Mouse (Mus musculus): ENCODE data around the gene Orai2. TPM values are rescaled to one million over a fixed set of nuclear protein-coding genes. Genes with fewer than 3 reads are reported as not detected.

Gene Orai2
- total and polyA plus RNA-seq, 2 experiments, result 1.1 to 1.4 TPM

GRCm38 (mm10) chr5:136146936-136147335 lies 23.6 kb downstream of the Orai2 start:
- H3K4me3 ChIP-seq (ENCODE audit: insufficient read depth, low read depth, low read length), result no peak overlapping the region
- no peak for DNase-seq (ENCODE audit: extremely low read depth, low read depth, low spot score)
- 100% methylated on average over 1 of the region's 1 CpGs for WGBS
- no peaks in the 10 kb centered on the region for H3K27me3 ChIP-seq (ENCODE audit: control insufficient read depth, insufficient read depth, low read length)
- no peak for TF ChIP-seq POLR2A (IDR thresholded peaks at IDR 0.05; ENCODE audit: extremely low read depth, insufficient read depth, low read length)
- no peak for TF ChIP-seq CTCF (IDR thresholded peaks at IDR 0.05; ENCODE audit: low read depth, low read length)
- no peak overlapping the region for H3K9ac ChIP-seq (ENCODE audit: low read depth, low read length)
- no peaks in the 10 kb centered on the region for H3K79me2 ChIP-seq (ENCODE audit: control insufficient read depth, insufficient read depth, low read length)
- H3K36me3 ChIP-seq (ENCODE audit: control insufficient read depth, insufficient read depth, low read length), result no peaks in the 10 kb centered on the region
- H3K27ac ChIP-seq (replicated peaks; ENCODE audit: insufficient read depth, low read depth, low read length), result no peak overlapping the region
- H3K4me1 ChIP-seq (ENCODE audit: control insufficient read depth, insufficient read depth, low read length), result no peaks in the 10 kb centered on the region

- H3K36me3 ChIP-seq (ENCODE audit: control insufficient read depth, insufficient read depth, low read length), result peaks cover 5% of the 10 kb centered on the region; the same call in 1 of the 2 replicates
- H3K4me3 ChIP-seq (ENCODE audit: insufficient read depth, low read depth, low read length), result no peak overlapping the region
- H3K27me3 ChIP-seq (ENCODE audit: control insufficient read depth, insufficient read depth, low read length), result no peaks in the 10 kb centered on the region
- WGBS, result 68% methylated on average over 12 of the region's 12 CpGs
- no peaks in the 10 kb centered on the region for H3K4me1 ChIP-seq (ENCODE audit: control insufficient read depth, insufficient read depth, low read length)
- no peaks in the 10 kb centered on the region for H3K79me2 ChIP-seq (ENCODE audit: control insufficient read depth, insufficient read depth, low read length)
- H3K27ac ChIP-seq (replicated peaks; ENCODE audit: insufficient read depth, low read depth, low read length), result no peak overlapping the region
- DNase-seq (ENCODE audit: extremely low read depth, low read depth, low spot score), result no peak
- TF ChIP-seq POLR2A (IDR thresholded peaks at IDR 0.05; ENCODE audit: extremely low read depth, insufficient read depth, low read length) (no peak), CTCF (IDR thresholded peaks at IDR 0.05; ENCODE audit: low read depth, low read length) (no peak)
- no peak overlapping the region for H3K9ac ChIP-seq (ENCODE audit: low read depth, low read length)
These were observed 25.7 kb downstream of the Orai2 start for GRCm38 (mm10) chr5:136144606-136145430.

- Histone ChIP-seq H3K27ac (replicated peaks; ENCODE audit: insufficient read depth, low read depth, low read length) (no peak overlapping the region), H3K9ac (ENCODE audit: low read depth, low read length) (no peak overlapping the region), H3K4me1 (ENCODE audit: control insufficient read depth, insufficient read depth, low read length) (no peaks in the 10 kb centered on the region), H3K79me2 (ENCODE audit: control insufficient read depth, insufficient read depth, low read length) (no peaks in the 10 kb centered on the region), H3K36me3 (ENCODE audit: control insufficient read depth, insufficient read depth, low read length) (peaks cover 5% of the 10 kb centered on the region; the same call in 1 of the 2 replicates), H3K27me3 (ENCODE audit: control insufficient read depth, insufficient read depth, low read length) (no peaks in the 10 kb centered on the region), H3K4me3 (ENCODE audit: insufficient read depth, low read depth, low read length) (no peak overlapping the region)
- WGBS, result 92% methylated on average over 6 of the region's 6 CpGs
- DNase-seq (ENCODE audit: extremely low read depth, low read depth, low spot score), result no peak
- TF ChIP-seq POLR2A (IDR thresholded peaks at IDR 0.05; ENCODE audit: extremely low read depth, insufficient read depth, low read length) (no peak), CTCF (IDR thresholded peaks at IDR 0.05; ENCODE audit: low read depth, low read length) (peak; percentile 50; the same call in 1 of the 2 replicates)
These were observed 27.3 kb downstream of the Orai2 start for GRCm38 (mm10) chr5:136143161-136143755.

GRCm38 (mm10) chr5:136142746-136143145 lies 27.8 kb downstream of the Orai2 start:
- WGBS, result 86% methylated on average over 5 of the region's 5 CpGs
- H3K4me3 ChIP-seq (ENCODE audit: insufficient read depth, low read depth, low read length), result no peak overlapping the region

GRCm38 (mm10) chr5:136140057-136140482 lies 30.4 kb downstream of the Orai2 start:
- Histone ChIP-seq H3K36me3 (ENCODE audit: control insufficient read depth, insufficient read depth, low read length) (peaks cover 5% of the 10 kb centered on the region; the same call in 1 of the 2 replicates), H3K4me1 (ENCODE audit: control insufficient read depth, insufficient read depth, low read length) (peaks cover 3% of the 10 kb centered on the region; the same call in 1 of the 2 replicates), H3K9ac (ENCODE audit: low read depth, low read length) (no peak overlapping the region), H3K4me3 (ENCODE audit: insufficient read depth, low read depth, low read length) (no peak overlapping the region), H3K79me2 (ENCODE audit: control insufficient read depth, insufficient read depth, low read length) (no peaks in the 10 kb centered on the region), H3K27me3 (ENCODE audit: control insufficient read depth, insufficient read depth, low read length) (no peaks in the 10 kb centered on the region), H3K27ac (replicated peaks; ENCODE audit: insufficient read depth, low read depth, low read length) (no peak overlapping the region)
- TF ChIP-seq POLR2A (IDR thresholded peaks at IDR 0.05; ENCODE audit: extremely low read depth, insufficient read depth, low read length) (no peak), CTCF (IDR thresholded peaks at IDR 0.05; ENCODE audit: low read depth, low read length) (no peak)
- 88% methylated on average over 10 of the region's 10 CpGs for WGBS
- peak; percentile 23 for DNase-seq (ENCODE audit: extremely low read depth, low read depth, low spot score)

More at GRCm38 (mm10) chr5:136142746-136143145, 27.8 kb downstream of the Orai2 start:
- H3K9ac ChIP-seq (ENCODE audit: low read depth, low read length), result no peak overlapping the region
- H3K4me1 ChIP-seq (ENCODE audit: control insufficient read depth, insufficient read depth, low read length), result no peaks in the 10 kb centered on the region
- H3K27ac ChIP-seq (replicated peaks; ENCODE audit: insufficient read depth, low read depth, low read length), result no peak overlapping the region
- no peaks in the 10 kb centered on the region for H3K27me3 ChIP-seq (ENCODE audit: control insufficient read depth, insufficient read depth, low read length)
- peaks cover 5% of the 10 kb centered on the region; the same call in 1 of the 2 replicates for H3K36me3 ChIP-seq (ENCODE audit: control insufficient read depth, insufficient read depth, low read length)
- no peaks in the 10 kb centered on the region for H3K79me2 ChIP-seq (ENCODE audit: control insufficient read depth, insufficient read depth, low read length)
- no peak for DNase-seq (ENCODE audit: extremely low read depth, low read depth, low spot score)
- TF ChIP-seq CTCF (IDR thresholded peaks at IDR 0.05; ENCODE audit: low read depth, low read length) (peak; percentile 20; the same call in 1 of the 2 replicates), POLR2A (IDR thresholded peaks at IDR 0.05; ENCODE audit: extremely low read depth, insufficient read depth, low read length) (no peak)
